In genomic region chr11:94687178-94687577, GRCm38 (mm10) we compare ENCODE assay signal across 29 mouse cellular contexts. TPM values are rescaled to one million over a fixed set of nuclear protein-coding genes. Genes with fewer than 3 reads are reported as not detected.
A peak's percentile ranks its signal among the peaks of the same experiment; 100 is the strongest.
DNase-seq lines count a peak whose midpoint lies in the region; ATAC-seq lines count a peak whose summit lies in the region.
"Had no signal": no experiment of that assay in that cellular context is flagged by ENCODE, and none has a peak within 500 bp of the region (broad histone marks: within the 10 kb centered on the region; RNA-seq: fewer than 3 reads in every experiment).

No protein-coding gene starts in this region.

- peak overlapping the region; percentile 41 for H3K27ac ChIP-seq in brown adipose tissue, adult 24 weeks (replicated peaks; ENCODE audit: low read depth, low read length)
- peak overlapping the region; percentile 94 for H3K27ac ChIP-seq in macrophage
- H3K27ac ChIP-seq: forebrain, embryonic 10.5 days; forebrain, embryonic 13.5 days; gastrocnemius, adult 2 months; heart, adult 2 months; hindbrain, embryonic 13.5 days; intestine, embryonic 15.5 days had no signal

- no peaks in the 10 kb centered on the region; the same call in 1 of the 2 replicates for H3K79me2 ChIP-seq in macrophage (ENCODE audit: inconsistent target)

- no peaks in the 10 kb centered on the region for H3K36me3 ChIP-seq in macrophage (ENCODE audit: inconsistent target)
- H3K36me3 ChIP-seq: forebrain, embryonic 10.5 days; hindbrain, embryonic 13.5 days; intestine, embryonic 15.5 days had no signal

- peaks cover 9% of the 10 kb centered on the region for H3K4me1 ChIP-seq in brown adipose tissue, adult 24 weeks (ENCODE audit: control insufficient read depth, insufficient read depth, insufficient read length, low read length)
- H3K4me1 ChIP-seq: forebrain, embryonic 13.5 days; hindbrain, embryonic 13.5 days; intestine, embryonic 15.5 days had no signal

- WGBS in macrophage (ENCODE audit: missing documents): 10% methylated on average over 6 of the region's 6 CpGs

- peak; percentile 47 for DNase-seq in 416B (ENCODE audit: low read depth)
- no peak for DNase-seq in right cerebral cortex, postnatal 14 days
- DNase-seq in cerebellum, adult 18-20 months: no peak
- DNase-seq in frontal cortex, postnatal 36 days (ENCODE audit: low spot score in 2 of 2): no peak
- DNase-seq: adrenal gland, adult 8-10 months; adrenal gland, postnatal 25 days; cerebellum, adult 11 months; cerebellum, adult 8-10 months; cerebellum, postnatal 10 days; cerebellum, postnatal 36 days; gastrocnemius, adult 2 months; gastrocnemius, postnatal 14 days had no signal

- peak; percentile 71; the same call in 1 of the 2 replicates for ATAC-seq in monocyte, adult 5-6 weeks (replicated peaks; ENCODE audit: insufficient number of reproducible peaks, low FRiP score, low TSS enrichment, poor library complexity, severe bottlenecking)
- ATAC-seq: activated CD4-positive, CD25-positive, alpha-beta regulatory T cell, adult 4 months; forebrain, embryonic 13.5 days; forebrain, embryonic 16.5 days; hindbrain, embryonic 16.5 days; intestine, embryonic 15.5 days had no signal

- H3K4me3 ChIP-seq in brown adipose tissue, adult 24 weeks (ENCODE audit: insufficient read depth, low read depth, low read length): no peak overlapping the region
- no peak overlapping the region for H3K4me3 ChIP-seq in macrophage (ENCODE audit: inconsistent target)
- H3K4me3 ChIP-seq: forebrain, embryonic 10.5 days; forebrain, embryonic 13.5 days; gastrocnemius, adult 2 months; heart, adult 2 months; hindbrain, embryonic 13.5 days; intestine, embryonic 15.5 days had no signal

RNA-seq across cellular contexts. Expression of gene Xylt2, which starts 9.9 kb away (rescaled TPM):
- polyA plus RNA-seq in brown adipose tissue, adult 24 weeks (2012; ENCODE audit: insufficient read depth, insufficient read length, missing spikeins): 5.6 and 8.2 TPM in 2 replicates
- 100 to 1,000 TPM; 131 to 694 (median 376) TPM for total RNA-seq in macrophage (2018; cell fraction: chromatin; rRNA removed)
- total RNA-seq in macrophage (2018; cell fraction: cytosol; rRNA removed): 100 to 1,000 TPM in 16 of 26 experiments, 10 to 100 TPM in 10; 58.5 to 226 (median 116) TPM
- total RNA-seq in macrophage (2018; cell fraction: nucleus; rRNA removed): 100 to 1,000 TPM; 141 to 673 (median 328) TPM
- polyA plus RNA-seq in macrophage (2018): 65.3 to 164 TPM (median 81.4 TPM) in 3 replicates
- 7.1 to 16.8 TPM (median 11.4 TPM) in 3 replicates for total RNA-seq in monocyte, adult 5-6 weeks (2017)

RNA-seq across cellular contexts. Expression of gene Gm11541, which starts 17.1 kb away (rescaled TPM):
- not detected in 2 replicates for polyA plus RNA-seq in brown adipose tissue, adult 24 weeks (2012; ENCODE audit: insufficient read depth, insufficient read length, missing spikeins)
- under 1 TPM in 10 of 26 experiments, not detected in 16; 0.33 to 0.86 (median 0.60) TPM for total RNA-seq in macrophage (2018; cell fraction: chromatin; rRNA removed)
- total RNA-seq in macrophage (2018; cell fraction: cytosol; rRNA removed): under 1 TPM in 17 of 26 experiments, not detected in 9; 0.05 to 0.44 (median 0.27) TPM
- total RNA-seq in macrophage (2018; cell fraction: nucleus; rRNA removed): under 1 TPM in 8 of 26 experiments, not detected in 18; 0.28 to 0.97 (median 0.44) TPM
- 0.30 TPM in 1 of 3 replicates, not detected in the others for polyA plus RNA-seq in macrophage (2018)
- total RNA-seq in monocyte, adult 5-6 weeks (2017): not detected in 3 replicates
- total RNA-seq: adrenal gland, adult 8-10 months; adrenal gland, postnatal 25 days; gastrocnemius, adult 2 months; gastrocnemius, postnatal 14 days; gastrocnemius, postnatal 4 days; heart, adult 2 months; heart, postnatal 25 days; hematopoietic stem cell, adult 5-6 weeks had no signal
- polyA plus RNA-seq: activated CD4-positive, CD25-positive, alpha-beta regulatory T cell, adult 4 months; forebrain, embryonic 10.5 days; forebrain, embryonic 13.5 days; forebrain, embryonic 16.5 days; heart, adult 2 months; heart, embryonic 11.5 days; heart, embryonic 14.5 days had no signal

RNA-seq across cellular contexts. Expression of gene Eme1, which starts 33.4 kb away (rescaled TPM):
- not detected in 2 replicates for polyA plus RNA-seq in brown adipose tissue, adult 24 weeks (2012; ENCODE audit: insufficient read depth, insufficient read length, missing spikeins)
- 10 to 100 TPM in 17 of 26 experiments, 1 to 10 TPM in 9; 5.1 to 54.9 (median 14.7) TPM for total RNA-seq in macrophage (2018; cell fraction: chromatin; rRNA removed)
- total RNA-seq in macrophage (2018; cell fraction: cytosol; rRNA removed): 1 to 10 TPM in 15 of 26 experiments, under 1 TPM in 11; 0.61 to 1.7 (median 1.1) TPM
- 10 to 100 TPM in 9 of 26 experiments, 1 to 10 TPM in 17; 2.5 to 19.2 (median 7.1) TPM for total RNA-seq in macrophage (2018; cell fraction: nucleus; rRNA removed)
- 0.60 to 4.3 TPM (median 1.5 TPM) in 3 replicates for polyA plus RNA-seq in macrophage (2018)
- 1.2 TPM in 1 of 3 replicates, not detected in the others for total RNA-seq in monocyte, adult 5-6 weeks (2017)
- total RNA-seq: gastrocnemius, adult 2 months; heart, adult 2 months had no signal

RNA-seq across cellular contexts. Expression of gene Mrpl27, which starts 33.6 kb away (rescaled TPM):
- polyA plus RNA-seq in brown adipose tissue, adult 24 weeks (2012; ENCODE audit: insufficient read depth, insufficient read length, missing spikeins): 138 and 145 TPM in 2 replicates
- total RNA-seq in macrophage (2018; cell fraction: chromatin; rRNA removed): 10 to 100 TPM in 12 of 26 experiments, 1 to 10 TPM in 14; 3.0 to 20.9 (median 9.1) TPM
- total RNA-seq in macrophage (2018; cell fraction: cytosol; rRNA removed): 100 to 1,000 TPM in 17 of 26 experiments, 10 to 100 TPM in 9; 68.6 to 149 (median 112) TPM
- 10 to 100 TPM in 24 of 26 experiments, 1 to 10 TPM in 2; 7.6 to 47.6 (median 26.1) TPM for total RNA-seq in macrophage (2018; cell fraction: nucleus; rRNA removed)
- 67.1 to 97.3 TPM (median 81.8 TPM) in 3 replicates for polyA plus RNA-seq in macrophage (2018)
- total RNA-seq in monocyte, adult 5-6 weeks (2017): 13.2 to 23.6 TPM (median 19.1 TPM) in 3 replicates

RNA-seq across cellular contexts. Expression of gene Cdc34b, which starts 54.4 kb away (rescaled TPM):
- polyA plus RNA-seq in brown adipose tissue, adult 24 weeks (2012; ENCODE audit: insufficient read depth, insufficient read length, missing spikeins): not detected in 2 replicates
- not detected for total RNA-seq in macrophage (2018; cell fraction: chromatin; rRNA removed)
- total RNA-seq in macrophage (2018; cell fraction: cytosol; rRNA removed): under 1 TPM in 1 of 26 experiments, not detected in 25; 0.05 TPM
- not detected for total RNA-seq in macrophage (2018; cell fraction: nucleus; rRNA removed)
- polyA plus RNA-seq in macrophage (2018): not detected in 3 replicates
- total RNA-seq in monocyte, adult 5-6 weeks (2017): not detected in 3 replicates
- total RNA-seq: hematopoietic stem cell, adult 5-6 weeks had no signal
- polyA plus RNA-seq: activated CD4-positive, CD25-positive, alpha-beta regulatory T cell, adult 4 months; forebrain, embryonic 13.5 days; forebrain, embryonic 16.5 days; heart, embryonic 14.5 days; heart, postnatal 0 days; hindbrain, embryonic 16.5 days; intestine, embryonic 15.5 days had no signal
